28 mouse cellular contexts compared by ENCODE assay signal in the genomic region with DNA sequence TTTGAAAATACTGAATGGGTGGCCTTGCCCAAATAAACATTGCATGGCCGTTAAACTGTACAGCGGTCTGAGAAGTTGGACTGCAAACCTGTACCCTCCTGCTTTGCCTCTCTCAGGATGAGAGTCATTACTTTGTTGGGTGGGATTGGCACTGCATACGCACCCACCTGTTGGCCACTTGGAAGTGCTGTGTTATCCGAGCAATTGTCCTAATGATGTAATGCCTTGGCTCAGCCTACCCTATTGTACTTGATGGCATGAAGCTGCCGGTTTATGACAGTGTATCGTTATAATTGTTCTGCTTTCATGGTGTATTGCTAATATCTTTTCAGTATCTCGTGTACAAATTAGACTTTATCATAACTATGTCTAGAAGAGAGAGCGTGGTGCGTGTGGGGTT.
DNase-seq lines count a peak whose midpoint lies in the region; ATAC-seq and TF ChIP-seq lines count a peak whose summit lies in the region.
"Had no signal": no experiment of that assay in that cellular context is flagged by ENCODE, and none has a peak within 500 bp of the region (broad histone marks: within the 10 kb centered on the region; RNA-seq: fewer than 3 reads in every experiment).

No protein-coding gene starts in this region.

- TF ChIP-seq EP300 in lung, postnatal 0 days (IDR thresholded peaks at IDR 0.05) = no peak

- no peak overlapping the region for H3K9ac ChIP-seq in lung, postnatal 0 days (replicated peaks; ENCODE audit: low read depth)
- H3K9ac ChIP-seq: forebrain, embryonic 13.5 days; heart, embryonic 12.5 days; heart, embryonic 15.5 days; hindbrain, embryonic 14.5 days had no signal

- H3K27ac ChIP-seq in lung, postnatal 0 days (ENCODE audit: low read length) = no peak overlapping the region
- H3K27ac ChIP-seq: forebrain, embryonic 10.5 days; forebrain, embryonic 13.5 days; gastrocnemius, adult 2 months; heart, embryonic 15.5 days; hindbrain, embryonic 14.5 days; hindbrain, postnatal 0 days had no signal

- no peaks in the 10 kb centered on the region for H3K36me3 ChIP-seq in lung, postnatal 0 days (ENCODE audit: insufficient read depth, low read length)
- H3K36me3 ChIP-seq in megakaryocyte, embryonic 14.5 days (replicated peaks; ENCODE audit: low read length) = peaks cover 8% of the 10 kb centered on the region
- H3K36me3 ChIP-seq: forebrain, embryonic 10.5 days; heart, embryonic 12.5 days; heart, embryonic 15.5 days had no signal

- WGBS in lung, postnatal 0 days = 49% methylated on average over 9 of the region's 9 CpGs

- peaks cover 5% of the 10 kb centered on the region; the same call in 1 of the 2 replicates for H3K4me1 ChIP-seq in lung, postnatal 0 days (ENCODE audit: insufficient read depth, low read depth, low read length)
- H3K4me1 ChIP-seq in megakaryocyte, embryonic 14.5 days = no peaks in the 10 kb centered on the region
- H3K4me1 ChIP-seq: forebrain, embryonic 13.5 days had no signal

- H3K9me3 ChIP-seq in lung, postnatal 0 days (ENCODE audit: low read length) = no peaks in the 10 kb centered on the region
- H3K9me3 ChIP-seq in megakaryocyte, embryonic 14.5 days = peaks cover 57% of the 10 kb centered on the region
- H3K9me3 ChIP-seq: forebrain, embryonic 10.5 days; forebrain, embryonic 13.5 days; G1E; heart, embryonic 12.5 days; heart, embryonic 15.5 days had no signal

- no peak for DNase-seq in lung, postnatal 0 days (ENCODE audit: low spot score)
- DNase-seq in lung, postnatal 4 days = no peak
- peak; percentile 59 for DNase-seq in lung, postnatal 36 days
- no peak for DNase-seq in spleen, adult 18-20 months
- DNase-seq: adrenal gland, adult 8-10 months; adrenal gland, postnatal 25 days; B cell, adult 2 months; cerebellum, adult 11-12 months; cerebellum, adult 8-10 months; cerebellum, postnatal 14 days; gastrocnemius, adult 2 months; gastrocnemius, postnatal 14 days; heart, adult 18-20 months; heart, postnatal 10 days; heart, postnatal 4 days had no signal

- peak; percentile 16; the same call in 1 of the 2 replicates for ATAC-seq in lung, postnatal 0 days
- ATAC-seq in megakaryocyte, adult 5-6 weeks (ENCODE audit: poor library complexity, severe bottlenecking) = no peak
- ATAC-seq: activated CD4-positive, CD25-positive, alpha-beta regulatory T cell, adult 4 months; forebrain, embryonic 13.5 days; forebrain, embryonic 16.5 days; hindbrain, postnatal 0 days; inflammation-experienced regulatory T-cells, adult 6 months had no signal

- no peak overlapping the region for H3K4me3 ChIP-seq in lung, postnatal 0 days (ENCODE audit: low read depth, low read length)
- peak overlapping the region; percentile 26 for H3K4me3 ChIP-seq in megakaryocyte, embryonic 14.5 days (replicated peaks)
- H3K4me3 ChIP-seq: forebrain, embryonic 10.5 days; forebrain, embryonic 13.5 days; gastrocnemius, adult 2 months; heart, embryonic 12.5 days; heart, embryonic 15.5 days had no signal

- H3K27me3 ChIP-seq in lung, postnatal 0 days (replicated peaks; ENCODE audit: insufficient read depth, low read length) = no peaks in the 10 kb centered on the region
- no peaks in the 10 kb centered on the region for H3K27me3 ChIP-seq in megakaryocyte, embryonic 14.5 days (replicated peaks)
- H3K27me3 ChIP-seq: CH12.LX; forebrain, embryonic 13.5 days; heart, embryonic 12.5 days; heart, embryonic 15.5 days had no signal

- no peak overlapping the region for H3K4me2 ChIP-seq in lung, postnatal 0 days (replicated peaks; ENCODE audit: low read depth, low read length)
- H3K4me2 ChIP-seq: forebrain, embryonic 13.5 days; heart, embryonic 12.5 days; heart, embryonic 15.5 days; hindbrain, embryonic 14.5 days had no signal

- no peak for TF ChIP-seq CTCF in lung, postnatal 0 days (IDR thresholded peaks at IDR 0.05)
